Mouse (Mus musculus): Measurements from ENCODE around the gene Pdlim3.

- TF ChIP-seq CTCF (IDR thresholded peaks at IDR 0.05; ENCODE audit: low read depth) (no peak), EP300 (IDR thresholded peaks at IDR 0.05; ENCODE audit: low read depth) (no peak)
These were observed 33.6 kb downstream of the Pdlim3 start for GRCm38 (mm10) chr8:45918891-45919290.

All from liver, embryonic 14.5 days (tissue).